Mouse (Mus musculus): ENCODE data around the gene Hpd. TPM values are rescaled to one million over a fixed set of nuclear protein-coding genes. Genes with fewer than 3 reads are reported as not detected.

Gene Hpd
- total and polyA plus RNA-seq, 3 experiments, result 0.20 TPM; not detected in 2

DNA sequence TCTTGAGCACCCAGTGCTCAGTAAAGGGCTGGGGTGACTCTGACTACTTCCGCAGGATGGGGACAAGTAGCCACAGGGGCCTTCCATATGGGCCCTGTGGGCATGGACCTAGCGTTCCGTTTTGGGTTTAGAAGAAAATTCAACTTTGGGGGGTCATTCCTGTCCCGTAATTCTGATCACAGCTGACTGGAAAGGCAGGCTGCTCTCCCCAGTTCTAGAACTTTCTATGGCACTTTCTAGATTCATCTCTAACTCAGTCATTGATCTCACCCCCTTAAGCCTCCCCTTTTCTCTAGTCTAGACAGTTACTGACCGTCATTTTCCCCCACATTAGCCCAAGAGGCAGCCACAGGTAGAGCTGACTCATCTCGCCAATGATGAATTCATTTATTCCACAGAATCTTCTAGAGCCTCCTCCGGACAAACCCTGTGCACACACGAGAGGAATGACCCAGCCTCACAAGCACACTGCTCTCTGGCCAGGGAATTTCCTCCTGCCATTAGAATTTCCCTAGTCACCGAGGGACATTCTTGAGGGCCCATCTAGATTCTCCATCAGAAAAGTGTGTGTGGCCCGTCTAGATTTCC is 53.3 kb downstream of the Hpd start (continued):
- no peak for TF ChIP-seq RAD21 (IDR thresholded peaks at IDR 0.05; ENCODE audit: low read depth, low read length)
- TF ChIP-seq MEF2A (IDR thresholded peaks at IDR 0.05; ENCODE audit: borderline replicate concordance, low read depth, low read length), result peak; percentile 5; the same call in 1 of the 2 replicates
- peak; percentile 35 for TF ChIP-seq CHD2 (IDR thresholded peaks at IDR 0.05; ENCODE audit: low read length)
- no peak for TF ChIP-seq E2F4 (IDR thresholded peaks at IDR 0.05; ENCODE audit: insufficient replicate concordance, low read depth, low read length)
- no peak; the same call in 1 of the 2 replicates for TF ChIP-seq MAZ (IDR thresholded peaks at IDR 0.05; ENCODE audit: low read depth, low read length)
- peak; percentile 40; the same call in 1 of the 2 replicates for TF ChIP-seq MAX (IDR thresholded peaks at IDR 0.05; ENCODE audit: low read length)
- TF ChIP-seq MXI1 (IDR thresholded peaks at IDR 0.05; ENCODE audit: low read depth, low read length), result peak; percentile 6; the same call in 1 of the 2 replicates
- no peak for TF ChIP-seq ZKSCAN1 (IDR thresholded peaks at IDR 0.05; ENCODE audit: borderline replicate concordance, low read depth, low read length)
- no peak for TF ChIP-seq POLR2AphosphoS2 (IDR thresholded peaks at IDR 0.05; ENCODE audit: low read depth, low read length)
- no peak for TF ChIP-seq SMC3 (IDR thresholded peaks at IDR 0.05; ENCODE audit: low read depth, low read length)
- TF ChIP-seq USF1 (IDR thresholded peaks at IDR 0.05; ENCODE audit: low read depth, low read length), result no peak
- no peak for TF ChIP-seq ZNF384 (IDR thresholded peaks at IDR 0.05; ENCODE audit: low read depth, low read length)
- no peak for TF ChIP-seq CHD1 (IDR thresholded peaks at IDR 0.05; ENCODE audit: low read depth, low read length)
- TF ChIP-seq ZMIZ1 (IDR thresholded peaks at IDR 0.05; ENCODE audit: low read depth, low read length), result no peak
- TF ChIP-seq PAX5 (IDR thresholded peaks at IDR 0.05; ENCODE audit: low read length), result no peak
- TF ChIP-seq RCOR1 (conservative IDR thresholded peaks at IDR 0.05; ENCODE audit: low read depth, low read length), result peak; percentile 26; the same call in 1 of the 2 replicates
- peak; percentile 71 for TF ChIP-seq EP300 (IDR thresholded peaks at IDR 0.05; ENCODE audit: low read length)
- TF ChIP-seq MYC (IDR thresholded peaks at IDR 0.05; ENCODE audit: low read depth, low read length), result peak; percentile 11; the same call in 1 of the 2 replicates
- peak; percentile 51; the same call in 1 of the 2 replicates for TF ChIP-seq NELFE (IDR thresholded peaks at IDR 0.05; ENCODE audit: low read depth, low read length)
- peak; percentile 66 for TF ChIP-seq HCFC1 (IDR thresholded peaks at IDR 0.05; ENCODE audit: low read depth, low read length)
- TF ChIP-seq TBP (conservative IDR thresholded peaks at IDR 0.05; ENCODE audit: low read depth, low read length), result no peak
- peak; percentile 91 for TF ChIP-seq ETS1 (conservative IDR thresholded peaks at IDR 0.05; ENCODE audit: low read depth, low read length)

DNA sequence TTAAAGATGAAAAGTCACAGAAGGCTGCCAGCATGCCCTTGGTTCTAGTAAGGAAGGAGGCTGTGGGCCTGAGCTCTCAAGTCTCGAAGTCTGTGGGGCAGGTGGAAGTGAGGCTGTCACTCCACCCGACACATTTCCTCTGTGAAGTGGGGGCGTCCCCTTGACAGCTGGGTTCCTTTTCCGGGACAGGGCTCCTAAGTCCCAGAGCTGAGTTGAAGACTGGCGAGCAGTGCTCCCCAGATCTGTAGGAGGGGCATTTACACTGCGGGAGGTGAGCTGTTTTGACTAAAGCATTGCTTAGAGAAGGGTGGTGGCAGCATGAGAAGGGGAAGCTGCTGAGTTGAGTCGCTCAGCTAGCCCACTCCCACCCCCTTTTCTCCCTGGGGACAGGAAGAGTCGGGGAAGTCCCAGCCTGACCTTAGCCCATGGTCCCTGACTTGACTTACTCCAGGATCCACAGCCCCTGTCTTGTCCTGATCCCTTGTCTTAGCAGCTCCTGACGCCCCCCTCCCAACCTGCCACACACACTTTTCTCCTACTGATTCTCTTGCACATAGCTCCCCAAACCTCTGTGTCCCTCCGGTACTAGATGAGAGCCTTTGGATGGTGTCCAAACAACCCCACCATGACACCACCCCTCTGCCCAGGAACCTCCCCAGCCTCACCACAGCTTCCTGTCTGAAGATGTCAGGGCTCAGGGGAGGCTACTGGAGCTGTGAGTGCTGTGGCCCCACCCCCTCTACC is 53.9 kb downstream of the Hpd start:
- Histone ChIP-seq H3K9me3 (replicated peaks; ENCODE audit: low read length) (no peaks in the 10 kb centered on the region), H3K4me2 (ENCODE audit: insufficient read depth, low read depth, poor library complexity, severe bottlenecking) (peak overlapping the region; percentile 87), H3K4me1 (ENCODE audit: control insufficient read depth in 1 of 2, insufficient read depth in 2 of 2) (peaks cover 7 to 73% of the 10 kb centered on the region in 2 experiments), H3K27ac (ENCODE audit: insufficient read depth, low read depth) (peak overlapping the region; percentile 98), H3K4me3 (replicated peaks in 1 of 3; ENCODE audit: low read depth in 2 of 3, low read length in 2 of 3, poor library complexity in 1 of 3) (peak overlapping the region; percentile 24 to 72 (median 55)), H3K27me3 (replicated peaks) (no peaks in the 10 kb centered on the region), H3K79me2 (replicated peaks; ENCODE audit: control insufficient read depth, extremely low read depth, insufficient read depth, poor library complexity, severe bottlenecking) (peaks cover 60% of the 10 kb centered on the region), H3K36me3 (replicated peaks in 1 of 2; ENCODE audit: control insufficient read depth in 1 of 2, insufficient read depth in 1 of 2, low read length in 1 of 2) (peaks cover 11 to 29% of the 10 kb centered on the region in 2 experiments), H3K9ac (ENCODE audit: insufficient read depth, low read depth) (peak overlapping the region; percentile 42)
- in situ Hi-C loops (cut with MboI; ENCODE audit: low pct_ligation_motif_present, low pct_unique_long_range_greater_than_20kb, low sequenced_read_pairs) (no loop called here), dilution Hi-C loops (cut with MboI; ENCODE audit: extremely low pct_ligation_motif_present, extremely low pct_unique_long_range_greater_than_20kb, low sequenced_read_pairs) (no loop called here)
- DNase-seq (ENCODE audit: extremely low read depth), result peak; percentile 98
- TF ChIP-seq TCF12 (IDR thresholded peaks at IDR 0.05; ENCODE audit: low read depth, low read length) (peak; percentile 79; the same call in 1 of the 2 replicates), BHLHE40 (IDR thresholded peaks at IDR 0.05; ENCODE audit: low read depth, low read length) (peak; percentile 83), UBTF (IDR thresholded peaks at IDR 0.05; ENCODE audit: low read depth, low read length) (no peak; the same call in 1 of the 2 replicates), TBP (conservative IDR thresholded peaks at IDR 0.05; ENCODE audit: low read depth, low read length) (peak; percentile 69; the same call in 1 of the 2 replicates), ELF1 (IDR thresholded peaks at IDR 0.05; ENCODE audit: low read depth, low read length) (peak; percentile 84), USF1 (IDR thresholded peaks at IDR 0.05; ENCODE audit: low read depth, low read length) (no peak), SIN3A (IDR thresholded peaks at IDR 0.05; ENCODE audit: low read length) (peak; percentile 86), HCFC1 (IDR thresholded peaks at IDR 0.05; ENCODE audit: low read depth, low read length) (peak; percentile 52; the same call in 1 of the 2 replicates), POLR2A (IDR thresholded peaks at IDR 0.05; ENCODE audit: low read depth, low read length) (peak; percentile 65), IRF4 (IDR thresholded peaks at IDR 0.05; ENCODE audit: low read depth, low read length) (peak; percentile 55), MAFK (IDR thresholded peaks at IDR 0.05; ENCODE audit: insufficient replicate concordance, low read length) (no peak), PAX5 (IDR thresholded peaks at IDR 0.05; ENCODE audit: low read length) (no peak), ZNF384 (IDR thresholded peaks at IDR 0.05; ENCODE audit: low read depth, low read length) (no peak), KAT2A (IDR thresholded peaks at IDR 0.05; ENCODE audit: insufficient replicate concordance, low read length) (0 out of 2 replicates have a peak, but pooled peaks have one; percentile 44), JUND (conservative IDR thresholded peaks at IDR 0.05; ENCODE audit: low read depth, low read length) (no peak), POLR2AphosphoS2 (IDR thresholded peaks at IDR 0.05; ENCODE audit: low read depth, low read length) (no peak), NRF1 (IDR thresholded peaks at IDR 0.05; ENCODE audit: low read depth, low read length) (no peak), MAX (IDR thresholded peaks at IDR 0.05; ENCODE audit: low read length) (peak; percentile 89), GABPA (IDR thresholded peaks at IDR 0.05; ENCODE audit: insufficient replicate concordance, low read depth, low read length) (no peak)

All from CH12.LX (cell line).